Mouse (Mus musculus): ENCODE results near the gene Slc4a2. TPM values are rescaled to one million over a fixed set of nuclear protein-coding genes. Genes with fewer than 3 reads are reported as not detected.

Slc4a2 gene
- total and polyA plus RNA-seq, 3 experiments: 22.4 to 37.9 (median 25.9) TPM

- Histone ChIP-seq H3K27ac (no peak overlapping the region), H3K36me3 (ENCODE audit: control insufficient read depth, insufficient read depth, low read length) (peaks cover 5% of the 10 kb centered on the region; the same call in 1 of the 2 replicates), H3K4me1 (ENCODE audit: control insufficient read depth, insufficient read depth, low read length) (peaks cover 13% of the 10 kb centered on the region), H3K27me3 (ENCODE audit: control insufficient read depth, insufficient read depth, low read length) (no peaks in the 10 kb centered on the region), H3K79me2 (replicated peaks; ENCODE audit: control insufficient read depth, insufficient read depth, low read length) (no peaks in the 10 kb centered on the region), H3K4me3 (no peak overlapping the region), H3K9ac (ENCODE audit: low read depth, low read length) (no peak overlapping the region)
- no peak for TF ChIP-seq EP300 (IDR thresholded peaks at IDR 0.05; ENCODE audit: insufficient read depth, low read depth, low read length)
- TF ChIP-seq CTCF (IDR thresholded peaks at IDR 0.05): no peak
- no peak for TF ChIP-seq POLR2A (IDR thresholded peaks at IDR 0.05; ENCODE audit: insufficient read depth, low read depth, low read length)
- no peak for DNase-seq
- WGBS: 73% methylated on average over 10 of the region's 10 CpGs
- intact Hi-C loops (cut with DNase I): no loop called here
Observed at GRCm38 (mm10) chr5:24385887-24386550, 37.6 kb upstream of the Slc4a2 start.

- Histone ChIP-seq H3K4me1 (ENCODE audit: control insufficient read depth, insufficient read depth, low read length) (peaks cover 13% of the 10 kb centered on the region), H3K27ac (peak overlapping the region; percentile 54), H3K4me3 (peak overlapping the region; percentile 58), H3K36me3 (ENCODE audit: control insufficient read depth, insufficient read depth, low read length) (peaks cover 5% of the 10 kb centered on the region; the same call in 1 of the 2 replicates), H3K27me3 (ENCODE audit: control insufficient read depth, insufficient read depth, low read length) (no peaks in the 10 kb centered on the region), H3K9ac (ENCODE audit: low read depth, low read length) (peak overlapping the region; percentile 62), H3K79me2 (replicated peaks; ENCODE audit: control insufficient read depth, insufficient read depth, low read length) (no peaks in the 10 kb centered on the region)
- intact Hi-C loops (cut with DNase I): no loop called here
- DNase-seq: peak; percentile 79 to 81
- TF ChIP-seq CTCF (IDR thresholded peaks at IDR 0.05): peak; percentile 45
- no peak for TF ChIP-seq POLR2A (IDR thresholded peaks at IDR 0.05; ENCODE audit: insufficient read depth, low read depth, low read length)
- WGBS: 1% methylated on average over 70 of the region's 73 CpGs
Observed at GRCm38 (mm10) chr5:24387264-24388241, 36.1 kb upstream of the Slc4a2 start.

GRCm38 (mm10) chr5:24388246-24388915, 35.3 kb upstream of the Slc4a2 start:
- DNase-seq: no peak
- Histone ChIP-seq H3K27ac (peak overlapping the region; percentile 54), H3K4me3 (peak overlapping the region; percentile 58), H3K9ac (ENCODE audit: low read depth, low read length) (peak overlapping the region; percentile 62), H3K27me3 (ENCODE audit: control insufficient read depth, insufficient read depth, low read length) (no peaks in the 10 kb centered on the region), H3K79me2 (replicated peaks; ENCODE audit: control insufficient read depth, insufficient read depth, low read length) (no peaks in the 10 kb centered on the region), H3K36me3 (ENCODE audit: control insufficient read depth, insufficient read depth, low read length) (peaks cover 5% of the 10 kb centered on the region; the same call in 1 of the 2 replicates), H3K4me1 (ENCODE audit: control insufficient read depth, insufficient read depth, low read length) (peaks cover 13% of the 10 kb centered on the region)
- TF ChIP-seq CTCF (IDR thresholded peaks at IDR 0.05) (no peak), POLR2A (IDR thresholded peaks at IDR 0.05; ENCODE audit: insufficient read depth, low read depth, low read length) (no peak), EP300 (IDR thresholded peaks at IDR 0.05; ENCODE audit: insufficient read depth, low read depth, low read length) (no peak)
- 38% methylated on average over 26 of the region's 26 CpGs for WGBS
- intact Hi-C loops (cut with DNase I): no loop called here

- Histone ChIP-seq H3K9ac (ENCODE audit: low read depth, low read length) (no peak overlapping the region), H3K27me3 (ENCODE audit: control insufficient read depth, insufficient read depth, low read length) (no peaks in the 10 kb centered on the region), H3K36me3 (ENCODE audit: control insufficient read depth, insufficient read depth, low read length) (peaks cover under 1% of the 10 kb centered on the region; the same call in 1 of the 2 replicates), H3K4me3 (no peak overlapping the region), H3K4me1 (ENCODE audit: control insufficient read depth, insufficient read depth, low read length) (peaks cover 8% of the 10 kb centered on the region), H3K27ac (no peak overlapping the region; the same call in 1 of the 2 replicates), H3K79me2 (replicated peaks; ENCODE audit: control insufficient read depth, insufficient read depth, low read length) (no peaks in the 10 kb centered on the region)
- no peak for DNase-seq
- WGBS: 58% methylated on average over 7 of the region's 7 CpGs
- TF ChIP-seq EP300 (IDR thresholded peaks at IDR 0.05; ENCODE audit: insufficient read depth, low read depth, low read length) (no peak), POLR2A (IDR thresholded peaks at IDR 0.05; ENCODE audit: insufficient read depth, low read depth, low read length) (0 out of 2 replicates have a peak, but pooled peaks have one; percentile 13)
- intact Hi-C loops (cut with DNase I): no loop called here
Observed at GRCm38 (mm10) chr5:24389011-24389657, 34.5 kb upstream of the Slc4a2 start.

- no peaks in the 10 kb centered on the region for H3K36me3 ChIP-seq (ENCODE audit: control insufficient read depth, insufficient read depth, low read length)
- no peaks in the 10 kb centered on the region for H3K27me3 ChIP-seq (ENCODE audit: control insufficient read depth, insufficient read depth, low read length)
- no peak overlapping the region for H3K4me3 ChIP-seq
- H3K9ac ChIP-seq (ENCODE audit: low read depth, low read length): no peak overlapping the region
- WGBS: 88% methylated on average over 4 of the region's 4 CpGs
- H3K79me2 ChIP-seq (replicated peaks; ENCODE audit: control insufficient read depth, insufficient read depth, low read length): no peaks in the 10 kb centered on the region
- DNase-seq: no peak
- intact Hi-C loops (cut with DNase I): loop anchor here (5.0 kb wide), 1 partner anchor 32 kb away; no protein-coding TSS in a partner anchor
- H3K27ac ChIP-seq: no peak overlapping the region; the same call in 1 of the 2 replicates
- H3K4me1 ChIP-seq (ENCODE audit: control insufficient read depth, insufficient read depth, low read length): peaks cover 8% of the 10 kb centered on the region
- TF ChIP-seq CTCF (IDR thresholded peaks at IDR 0.05) (no peak), POLR2A (IDR thresholded peaks at IDR 0.05; ENCODE audit: insufficient read depth, low read depth, low read length) (no peak), EP300 (IDR thresholded peaks at IDR 0.05; ENCODE audit: insufficient read depth, low read depth, low read length) (no peak)
Observed at GRCm38 (mm10) chr5:24389658-24390020, 34.0 kb upstream of the Slc4a2 start.
